Mouse (Mus musculus): Measurements from ENCODE around the gene Tnik.

GRCm38 (mm10) chr3:28265656-28266055 is 2.6 kb downstream of the Tnik start:
- TF ChIP-seq GATA1 (IDR thresholded peaks at IDR 0.05; ENCODE audit: borderline replicate concordance, low read length) (no peak), FLI1 (IDR thresholded peaks at IDR 0.05; ENCODE audit: low read length) (no peak)
